Mouse (Mus musculus): ENCODE results near the gene Fam72a.

DNA sequence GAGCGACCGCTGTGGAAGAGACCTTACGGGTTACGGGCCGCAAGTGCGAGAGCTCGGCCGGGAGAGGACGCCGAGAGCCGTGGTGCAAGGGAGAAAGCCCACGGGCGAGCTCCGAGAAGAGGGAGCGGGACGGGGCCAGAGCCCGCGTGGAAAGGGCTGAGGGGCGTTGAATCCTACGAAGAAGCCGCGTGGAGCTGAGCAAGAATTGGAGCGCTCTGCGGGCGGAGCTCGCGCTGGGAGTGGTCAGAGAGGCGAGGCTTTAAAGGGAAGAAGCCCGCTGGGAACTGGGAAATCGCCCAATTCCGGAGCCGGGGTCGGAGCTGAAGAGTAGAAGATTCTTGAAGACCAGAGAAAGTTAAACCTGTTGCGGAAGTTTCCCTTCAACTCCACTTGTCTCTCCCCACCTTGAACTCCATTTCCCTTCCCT is 391 bp downstream of the Fam72a start:
- no peak for TF ChIP-seq CTCF (IDR thresholded peaks at IDR 0.05; ENCODE audit: low read depth)
- TF ChIP-seq EP300 (IDR thresholded peaks at IDR 0.05; ENCODE audit: low read depth), result no peak

Data from liver, embryonic 14.5 days (tissue).